Mouse (Mus musculus) small intestine, adult 2 months (tissue): Measurements from ENCODE around the gene Pramel3.
"Not testable (repeated sequence)": the region's sequence is repeated elsewhere in the genome, so short reads cannot be mapped to it uniquely, and the experiment has no call there.

Experiments used
- CTCF ChIP-seq: fragments of 200-500 bp; IDR thresholded peaks from 2 replicates; pipeline ENCODE4 v1.5.1; 2012; ENCODE audit warnings: low read depth, mild to moderate bottlenecking, control low read depth, inconsistent platforms, low read length, moderate library complexity, mixed read lengths; ENCODE audit not compliant: insufficient replicate concordance, insufficient read length; ENCODE audit errors: extremely low read depth
- POLR2A ChIP-seq: fragments of 200-500 bp; IDR thresholded peaks from 2 replicates; pipeline ENCODE4 v1.6.1; 2012; ENCODE audit warnings: low read depth, mild to moderate bottlenecking, control low read depth, inconsistent platforms, low read length, moderate library complexity

DNA sequence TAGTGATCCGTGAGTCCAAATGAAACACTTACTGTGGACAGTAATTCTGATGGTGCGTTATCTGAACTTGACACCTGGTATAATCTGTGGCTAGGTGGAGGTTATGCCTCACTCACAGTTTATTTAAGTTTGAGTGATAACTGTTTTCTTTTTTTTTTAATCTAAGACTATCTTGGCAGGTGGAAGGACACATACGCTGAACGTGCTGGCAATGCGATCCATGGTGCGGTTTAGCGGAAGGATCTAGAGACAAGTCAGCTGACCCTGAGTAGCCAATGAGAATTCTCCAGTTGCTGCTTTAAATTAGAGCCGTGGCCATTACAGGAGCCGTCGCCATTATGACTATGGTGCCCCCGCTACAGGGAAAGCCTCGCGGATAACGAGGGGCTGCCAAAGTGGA, at the start of gene Pramel3:
- not testable (repeated sequence) for TF ChIP-seq CTCF, POLR2A
